Mouse (Mus musculus): ENCODE measurements around the gene Rbm24.

GRCm38 (mm10) chr13:46419648-46420047 lies 1.4 kb downstream of the Rbm24 start:
- TF ChIP-seq CTCF (IDR thresholded peaks at IDR 0.05; ENCODE audit: low read depth, low read length) (no peak), POLR2A (IDR thresholded peaks at IDR 0.05; ENCODE audit: extremely low read depth, insufficient read depth, low read length) (no peak)
